Mouse (Mus musculus): ENCODE results near the gene Kifap3.

Gene Kifap3

DNA sequence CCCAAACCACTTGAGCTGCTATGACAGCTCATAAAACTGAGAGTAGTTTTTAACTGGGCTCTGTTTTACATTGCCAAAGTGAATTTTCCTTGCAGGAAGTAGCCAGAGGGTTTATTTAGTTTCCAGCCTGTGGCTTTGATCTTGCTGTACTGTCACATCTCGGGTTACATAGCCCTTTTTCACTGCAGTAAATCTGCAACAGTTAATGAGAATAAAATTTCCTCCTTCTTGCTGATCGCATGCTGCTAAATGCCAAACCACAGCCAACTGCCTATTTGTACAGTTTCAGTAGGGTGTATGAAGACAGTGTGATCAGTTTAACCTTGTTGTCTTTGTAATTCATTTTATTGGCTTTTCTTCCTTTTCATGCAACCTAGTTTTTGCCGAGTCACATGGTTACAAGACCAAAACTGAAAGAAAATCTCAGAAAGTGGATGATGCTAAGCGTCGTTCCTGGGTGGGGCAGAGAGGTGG, 118.9 kb downstream of the Kifap3 start:
- DNase-seq: no peak

DNA sequence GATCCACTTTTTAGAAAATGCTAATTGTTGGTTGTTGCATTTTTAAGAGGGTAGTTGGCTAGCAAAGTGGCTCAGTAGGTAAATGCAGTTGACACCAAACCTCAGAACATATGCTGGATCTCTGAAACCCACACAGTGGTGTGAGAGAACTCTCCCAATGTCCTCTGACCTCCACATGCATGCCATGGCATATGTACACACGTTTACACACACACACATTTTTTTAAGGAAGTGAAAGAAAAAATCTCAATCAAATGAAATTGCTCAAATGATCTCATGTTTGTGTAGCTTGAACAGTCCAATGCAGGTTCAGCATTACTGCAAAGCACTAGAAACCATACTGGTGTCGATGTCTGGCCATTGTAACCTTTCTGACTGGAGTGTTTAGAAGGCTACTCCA, 120.2 kb downstream of the Kifap3 start:
- no peak for DNase-seq

DNA sequence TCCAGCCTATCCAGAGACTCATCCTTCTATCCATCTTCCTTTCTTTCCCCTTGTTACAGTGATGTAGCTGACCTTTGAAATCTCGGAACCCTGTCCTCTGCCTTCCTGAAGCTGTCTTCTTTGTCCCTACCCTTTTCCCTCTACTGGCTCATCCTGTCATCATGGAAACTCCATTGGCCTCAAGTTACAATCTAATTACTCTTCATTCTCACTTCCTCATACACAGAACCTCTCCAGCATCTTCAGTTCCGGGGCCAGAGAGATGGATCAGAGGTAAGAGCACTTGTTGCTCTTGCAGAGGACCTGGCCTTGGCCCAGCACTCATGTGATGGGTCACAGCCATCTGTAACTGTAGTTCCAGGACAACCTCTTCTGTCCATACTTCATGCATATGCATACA, 120.8 kb downstream of the Kifap3 start:
- DNase-seq: no peak

DNA sequence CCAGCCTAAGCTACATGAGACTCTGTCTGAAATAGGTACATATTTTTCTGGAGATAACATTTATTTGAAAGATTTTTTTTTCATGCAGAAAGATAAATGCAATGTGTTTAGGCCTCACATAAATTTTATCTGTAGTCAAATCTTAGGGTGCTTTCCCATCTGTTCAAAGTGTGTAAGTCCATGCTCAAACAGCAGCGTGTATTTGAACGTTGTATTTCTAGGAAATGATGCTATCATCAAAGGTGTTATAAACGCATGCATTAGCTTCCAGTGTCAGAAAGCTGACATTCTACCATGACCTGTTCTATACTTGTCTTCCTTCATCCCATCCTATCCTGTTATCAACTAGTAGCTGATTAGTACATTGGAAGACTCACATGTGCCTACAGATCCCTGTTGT, 124.0 kb downstream of the Kifap3 start:
- no peak for DNase-seq

DNA sequence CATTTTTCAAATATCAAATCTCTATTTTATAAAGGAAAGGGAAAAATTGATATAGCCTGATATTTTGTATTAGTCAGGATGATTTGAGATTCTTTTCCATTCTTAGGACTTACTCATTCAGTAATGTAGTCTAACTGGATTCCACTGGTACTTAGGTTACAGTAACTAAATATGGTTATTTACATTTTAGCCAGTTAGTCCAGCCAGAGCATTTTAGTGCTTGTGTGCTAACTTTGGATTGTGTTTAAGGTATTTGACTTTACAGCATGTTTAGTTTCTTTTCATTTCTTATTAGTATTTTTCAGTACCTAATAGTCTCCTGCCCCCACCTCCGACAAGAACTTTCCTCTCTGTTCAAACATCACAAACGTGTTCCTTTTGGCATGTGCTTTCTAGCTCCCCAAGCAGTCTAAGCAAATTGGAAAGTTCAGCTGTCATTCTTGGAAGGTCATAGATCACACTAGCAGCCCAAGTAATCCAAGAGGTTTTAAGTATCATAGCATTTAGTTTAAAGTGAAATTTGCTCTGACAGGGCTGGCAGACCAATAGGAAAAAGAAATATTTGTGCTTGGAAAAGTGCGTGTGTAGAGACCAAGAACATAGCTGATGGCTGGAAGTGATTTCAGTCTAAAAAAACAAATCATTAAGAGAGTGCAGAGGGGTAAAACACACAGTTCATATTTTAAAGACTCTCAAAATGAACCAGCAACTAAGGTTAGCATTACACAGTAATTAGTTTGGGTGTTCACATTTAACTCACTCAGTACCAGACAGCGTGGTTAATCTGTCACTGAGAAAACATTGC, 127.8 kb downstream of the Kifap3 start:
- no peak for DNase-seq

DNA sequence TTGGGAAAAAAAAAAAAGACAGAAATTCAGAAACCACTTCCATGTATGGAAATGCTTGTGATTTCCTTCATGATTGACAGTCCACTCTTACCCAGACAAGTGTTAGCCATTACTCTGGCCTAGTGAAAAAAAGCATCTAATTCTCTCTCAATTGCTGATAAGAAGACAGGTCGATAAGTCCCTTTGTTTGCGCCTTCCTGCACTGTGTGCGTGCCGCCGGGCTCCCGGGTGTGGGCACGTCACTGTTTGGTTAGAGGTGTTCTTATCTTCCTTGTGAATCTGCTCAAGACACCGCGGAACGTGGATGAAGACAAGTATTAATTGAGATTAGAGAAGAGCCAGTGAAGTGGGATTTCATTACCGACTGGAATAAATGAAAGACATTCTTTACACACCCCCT, 129.0 kb downstream of the Kifap3 start:
- DNase-seq: no peak

DNA sequence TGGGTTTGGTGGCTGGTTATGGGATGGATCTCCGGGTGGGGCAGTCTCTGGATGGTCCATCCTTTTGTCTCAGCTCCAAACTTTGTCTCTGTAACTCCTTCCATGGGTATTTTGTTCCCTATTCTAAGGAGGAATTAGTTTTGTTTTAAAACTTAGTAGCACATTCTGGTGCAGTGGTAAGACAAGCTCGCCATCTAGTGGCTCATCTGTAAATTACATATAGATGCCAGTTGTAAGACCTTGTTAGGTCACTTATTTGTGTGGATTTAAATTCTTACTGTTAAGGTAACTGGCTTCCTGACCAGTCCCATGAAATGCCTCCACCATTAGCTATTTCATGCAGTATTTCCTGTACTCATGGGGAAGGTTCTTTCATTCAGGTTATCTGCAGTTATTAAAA, 131.0 kb downstream of the Kifap3 start:
- DNase-seq: peak in 1 of 2 experiments; percentile 47

DNA sequence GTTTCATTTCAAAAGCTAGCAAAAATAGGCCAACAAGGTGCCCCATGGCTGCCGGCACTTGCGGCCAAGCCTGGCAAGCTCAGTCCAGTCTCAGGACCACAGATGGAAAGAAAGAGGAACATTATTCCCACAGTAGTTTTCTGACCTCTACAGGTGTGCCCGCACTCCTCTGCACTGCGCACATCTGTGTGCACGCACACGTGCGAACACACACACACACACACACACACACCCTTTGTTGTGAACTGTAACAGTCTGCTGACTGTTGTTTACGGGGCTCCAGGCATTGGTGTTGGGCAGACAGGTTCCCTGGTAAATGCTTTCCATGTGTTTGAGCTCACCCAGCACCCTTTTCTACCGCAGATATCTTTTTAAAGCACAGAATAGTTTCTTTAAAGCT, 131.4 kb downstream of the Kifap3 start:
- no peak for DNase-seq

DNA sequence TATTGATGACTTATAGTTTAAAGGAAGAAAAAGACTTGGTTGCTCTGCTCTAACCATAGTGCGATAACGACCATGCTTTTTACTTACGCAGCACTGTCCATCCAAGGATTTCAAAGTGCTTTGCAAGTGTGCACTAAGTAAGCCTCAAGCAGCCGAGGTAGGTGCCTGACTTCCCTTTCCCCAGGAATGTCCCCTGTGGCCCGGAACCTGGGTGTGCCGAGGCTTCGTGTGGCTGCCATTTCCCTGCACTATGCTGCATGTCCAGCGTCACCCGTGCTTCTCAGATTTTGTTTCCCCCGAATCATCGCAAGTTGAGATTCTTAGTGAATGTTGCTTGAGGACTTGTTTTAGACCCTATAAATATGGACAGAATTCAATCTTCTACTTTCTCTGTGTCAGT, 132.6 kb downstream of the Kifap3 start:
- DNase-seq: no peak

DNA sequence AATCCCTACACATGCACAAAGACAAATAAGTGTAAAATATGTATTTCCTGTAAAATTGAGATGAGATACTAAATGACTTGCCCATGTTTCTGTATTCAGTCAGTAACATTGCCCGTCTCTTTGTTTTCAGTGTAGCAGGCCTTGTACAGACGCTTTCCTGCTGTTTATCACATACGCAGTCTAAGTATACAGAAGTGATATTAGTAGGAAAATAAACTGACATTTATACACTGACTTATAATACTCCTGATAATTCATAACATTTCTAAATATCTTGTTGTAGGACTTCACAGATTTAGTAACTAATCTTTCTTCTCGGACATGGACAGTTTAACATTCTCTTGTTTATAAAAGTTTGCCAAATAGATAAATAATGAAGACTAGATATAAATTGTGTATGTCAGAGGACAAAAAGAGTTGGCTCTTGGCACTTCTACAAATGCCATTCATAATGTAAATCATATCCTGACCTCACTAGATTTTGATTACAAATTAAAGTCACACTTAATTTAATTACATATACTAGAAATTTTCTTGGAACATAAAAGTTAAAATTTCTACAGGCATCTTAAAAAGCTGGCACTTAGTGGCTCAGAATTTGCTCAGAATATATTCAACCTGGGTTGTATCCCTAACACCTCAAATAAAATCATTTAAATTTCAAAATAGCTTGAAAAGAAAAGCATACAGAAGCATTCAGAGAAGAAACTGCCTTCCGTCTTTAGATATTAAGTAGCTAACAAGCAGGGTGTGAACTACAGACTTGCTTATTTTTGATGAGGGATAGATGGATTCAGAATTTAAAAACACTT, 138.2 kb downstream of the Kifap3 start:
- no peak for DNase-seq

DNA sequence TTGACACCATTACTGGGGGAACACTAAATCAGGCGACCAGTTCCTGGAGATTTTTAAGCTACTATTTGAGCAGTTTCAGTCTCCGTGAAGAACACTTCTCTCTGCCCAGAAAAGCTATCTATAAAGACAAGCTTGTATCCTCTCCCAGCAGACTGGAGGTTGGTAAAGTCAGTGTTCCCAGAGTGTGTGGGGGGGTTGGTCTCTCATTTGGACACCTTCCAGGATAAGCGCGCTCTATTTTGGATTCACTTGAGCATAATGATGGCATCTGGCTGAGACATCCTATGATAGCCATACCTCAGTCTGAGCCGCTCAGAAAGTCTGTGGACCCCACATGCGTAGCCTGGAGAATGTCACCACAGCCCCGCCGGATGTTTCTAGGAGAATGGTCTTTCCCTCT, 144.7 kb downstream of the Kifap3 start:
- no peak for DNase-seq

DNA sequence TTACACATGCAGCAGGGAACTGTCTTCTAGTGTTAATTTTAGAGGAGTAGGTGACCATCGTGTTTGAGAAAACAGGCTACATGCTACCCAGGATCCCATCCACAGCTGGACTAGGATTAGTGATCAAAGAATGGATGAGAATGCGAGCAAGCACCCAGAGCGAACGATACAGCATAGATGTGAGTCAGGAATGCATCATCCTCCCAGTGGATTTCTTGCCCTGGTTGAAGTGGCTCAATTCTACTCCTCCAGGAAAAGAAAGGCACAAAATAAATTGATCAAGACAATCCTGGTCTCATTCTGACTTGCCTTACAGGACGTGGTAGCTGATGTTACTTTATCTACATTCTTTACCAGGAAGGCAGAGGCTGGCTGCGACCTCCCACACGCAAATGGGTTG, 149.5 kb downstream of the Kifap3 start, which contains the start of gene Scyl3:
Scyl3 (plus strand) TSS at position 255 of the 400 bp plus-strand sequence.
- no peak for DNase-seq

DNA sequence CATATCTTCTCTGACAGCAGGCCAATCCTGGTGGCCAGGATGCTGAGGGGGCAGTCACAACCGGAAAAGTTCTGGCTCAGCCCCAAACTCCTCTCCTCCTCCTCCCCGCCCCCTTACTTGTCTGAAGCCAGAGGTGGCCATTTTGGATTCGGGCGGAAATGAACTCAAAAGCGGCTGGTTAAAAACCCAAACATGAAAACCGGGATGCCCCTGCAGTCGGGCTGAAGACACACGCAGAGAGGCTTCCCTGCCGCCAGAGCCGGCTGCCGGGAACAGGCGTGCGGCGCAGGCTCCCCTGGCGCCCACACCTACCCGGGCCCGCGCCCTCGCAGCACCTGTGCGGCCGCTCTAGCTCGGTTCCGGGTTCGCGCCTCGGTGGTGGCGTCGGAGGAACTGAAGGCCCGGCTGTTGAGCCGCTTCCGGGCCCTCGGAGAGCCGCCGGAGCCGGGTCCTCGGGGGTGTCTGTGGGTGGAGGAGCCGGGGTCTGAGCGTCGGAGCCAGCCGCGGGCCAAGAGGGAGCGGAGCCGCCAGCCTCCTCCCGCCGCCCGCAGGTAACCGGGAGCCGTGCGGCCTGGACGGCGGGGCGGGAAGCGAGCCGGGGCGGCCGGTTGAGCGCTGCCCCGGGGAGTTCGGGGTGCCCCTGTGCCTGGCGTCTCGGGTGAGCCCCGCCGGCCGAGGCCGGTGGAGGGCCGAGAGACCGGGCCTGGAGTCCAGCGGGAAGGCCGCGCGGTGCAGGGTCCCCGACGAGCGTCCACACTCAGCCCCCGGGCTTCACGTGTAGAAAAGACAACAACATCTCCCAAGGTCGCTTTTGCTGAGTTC, 150.5 kb downstream of the Kifap3 start:
- peak; percentile 94 to 96 for DNase-seq

DNA sequence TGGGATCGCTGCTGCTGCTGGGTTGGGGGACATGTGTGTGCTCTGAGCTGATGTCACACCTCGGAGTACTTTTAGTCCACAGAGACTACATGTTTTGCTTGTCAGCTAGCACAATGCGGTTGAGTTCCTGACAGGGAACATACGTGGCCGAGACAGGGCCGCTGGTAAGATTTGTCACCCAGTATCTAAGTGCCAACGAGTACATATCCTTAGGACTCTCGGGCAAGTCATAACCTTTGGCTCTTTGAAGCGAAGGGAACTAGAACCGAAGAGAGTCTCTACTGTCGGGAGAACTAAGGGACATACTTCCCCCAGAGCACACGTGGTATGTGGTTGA, 151.0 kb downstream of the Kifap3 start:
- no peak for DNase-seq

DNA sequence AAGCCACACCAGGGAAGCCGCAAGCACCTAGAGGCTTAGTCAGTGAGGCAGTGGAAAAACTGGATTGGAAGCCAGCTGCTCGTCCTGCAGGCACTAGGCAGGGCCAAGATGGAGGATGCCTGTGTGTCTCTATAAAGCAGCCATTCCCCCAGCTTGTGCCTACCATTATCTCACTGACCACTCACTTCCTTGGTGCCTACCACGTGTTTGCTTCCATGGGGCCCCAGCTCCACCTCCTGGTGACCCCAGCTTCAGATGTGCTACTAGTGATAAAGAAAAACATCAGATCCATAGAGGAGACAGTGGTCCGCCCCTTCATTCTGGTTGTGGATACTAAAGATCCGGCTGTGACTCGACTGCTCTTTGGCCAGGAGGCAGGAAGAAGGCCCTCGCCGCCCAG, 152.4 kb downstream of the Kifap3 start:
- no peak for DNase-seq

DNA sequence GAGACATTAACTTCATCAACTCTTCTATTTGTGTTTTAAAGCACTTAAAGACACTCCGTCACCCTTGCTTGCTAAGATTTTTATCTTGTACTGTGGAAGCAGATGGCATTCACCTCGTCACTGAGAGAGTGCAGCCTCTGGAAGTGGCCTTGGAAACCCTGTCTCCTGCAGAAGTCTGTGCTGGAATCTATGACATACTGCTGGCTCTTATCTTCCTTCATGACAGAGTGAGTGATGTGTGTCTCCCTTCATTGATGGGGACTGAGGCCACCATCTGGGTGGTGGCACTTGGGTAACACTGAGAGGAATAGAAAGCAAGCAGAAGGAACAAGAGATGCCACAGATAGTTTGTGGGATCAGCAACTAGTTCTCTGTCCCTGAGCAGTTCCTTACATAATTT, 155.2 kb downstream of the Kifap3 start:
- DNase-seq: no peak

DNA sequence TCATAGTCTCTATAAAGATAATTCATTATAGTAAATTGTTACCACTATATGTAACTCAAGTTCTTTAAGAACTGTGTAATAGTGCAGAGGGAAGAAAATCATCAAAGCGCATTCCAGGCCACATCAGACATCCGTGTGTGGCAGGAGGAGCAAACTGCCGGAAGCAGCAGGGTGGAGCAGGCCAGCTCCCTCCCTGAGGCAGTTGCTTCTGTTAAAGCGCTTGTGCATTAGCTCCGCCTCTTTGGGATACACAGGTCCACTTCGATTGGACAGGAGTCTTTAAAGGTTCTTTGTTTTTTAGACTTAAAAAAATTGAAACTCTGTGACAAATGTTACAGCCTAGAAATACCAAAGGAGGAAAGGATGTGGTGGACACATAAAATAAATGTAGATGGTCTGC, 162.7 kb downstream of the Kifap3 start:
- no peak for DNase-seq

DNA sequence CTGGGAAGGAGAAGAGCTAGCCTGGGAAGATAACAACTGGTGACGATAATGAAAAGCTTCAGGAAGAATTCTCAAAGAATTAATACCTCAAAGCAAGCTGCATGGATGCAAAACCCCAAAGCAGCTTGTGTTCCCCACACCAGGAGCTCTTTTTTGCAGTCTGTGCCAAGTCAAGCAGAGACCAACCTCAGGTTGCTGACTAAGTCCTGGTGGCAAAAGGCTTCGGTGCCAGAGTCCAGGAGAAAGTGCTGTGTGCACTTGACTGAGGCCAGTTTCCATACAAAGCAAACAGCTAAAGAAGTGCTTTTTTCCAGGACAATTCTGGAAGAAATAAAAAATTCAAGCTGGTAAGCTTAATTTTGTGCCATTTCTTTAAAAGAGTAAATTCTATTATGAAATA, 174.0 kb downstream of the Kifap3 start:
- DNase-seq: peak; percentile 38 to 70

DNA sequence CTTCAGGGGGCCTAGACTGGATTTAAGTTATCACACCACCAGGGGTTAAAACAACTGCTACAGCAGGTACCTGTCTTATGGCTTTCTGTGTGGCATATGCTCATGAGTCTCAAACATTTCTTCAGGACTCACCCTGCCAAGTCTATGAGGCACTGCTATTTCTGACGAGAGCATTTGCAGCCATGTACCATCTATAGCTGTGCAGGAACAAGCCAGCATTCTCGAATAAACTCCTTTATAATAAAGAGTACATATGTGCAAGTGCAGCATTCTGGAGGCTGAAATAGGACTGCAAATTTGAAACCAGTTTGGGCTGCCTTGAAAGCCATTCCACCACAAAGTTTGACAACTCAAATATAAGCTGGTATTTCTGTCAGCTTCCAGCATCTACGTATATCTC, 178.7 kb downstream of the Kifap3 start:
- no peak for DNase-seq

DNA sequence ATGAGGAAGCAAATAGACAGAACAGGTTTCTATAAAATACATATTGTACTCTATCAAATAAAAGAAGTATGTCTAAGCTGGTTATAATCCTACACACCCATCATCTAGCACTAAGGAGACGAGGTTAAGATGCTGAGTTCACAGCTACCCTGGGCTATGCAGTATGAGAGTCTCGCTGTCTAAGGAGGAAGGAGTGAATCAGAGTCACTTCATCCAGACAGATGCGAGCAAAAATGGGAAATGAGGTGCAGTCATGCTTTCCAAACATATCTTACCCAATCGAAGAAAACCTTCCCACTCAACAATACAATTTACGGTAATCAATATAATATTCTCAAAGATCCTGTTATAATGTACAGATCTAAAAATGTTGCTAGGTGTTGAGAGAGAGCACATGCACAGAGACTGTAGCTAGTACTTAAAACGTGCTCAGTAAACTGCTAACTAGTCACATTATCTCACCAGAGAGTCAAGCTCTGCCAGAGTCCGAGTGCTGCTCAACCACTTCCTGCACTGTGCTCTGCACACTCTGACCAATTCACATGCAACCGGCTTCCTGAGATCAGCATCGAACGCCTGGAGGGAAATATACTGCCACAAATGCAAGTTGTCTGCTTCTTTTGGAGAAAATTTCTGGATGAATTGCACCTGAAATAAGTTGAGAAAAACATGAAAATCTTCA, 184.8 kb downstream of the Kifap3 start:
- DNase-seq: no peak

All from kidney, postnatal 25 days (tissue).